Mouse (Mus musculus) heart, adult 2 months (tissue): ENCODE results near the gene Olfr212. TPM values are rescaled to one million over a fixed set of nuclear protein-coding genes. Genes with fewer than 3 reads are reported as not detected.
"Not testable (repeated sequence)": the region's sequence is repeated elsewhere in the genome, so short reads cannot be mapped to it uniquely, and the experiment has no call there.

Source experiments
- DNase-seq, 2 experiments: peaks; one replicate each; pipeline ENCODE4 v3.0.0; 2021
- H3K27ac ChIP-seq: fragments of 200-600 bp; 2 replicates; pipeline ENCODE4 v1.8.1; 2022
- H3K27me3 ChIP-seq: fragments of 200-500 bp; 2 replicates; pipeline ENCODE4 v1.6.1; 2012; ENCODE audit warnings: mild to moderate bottlenecking, low read length, inconsistent platforms, mixed read lengths; ENCODE audit not compliant: control insufficient read depth, insufficient read depth
- H3K36me3 ChIP-seq: fragments of 200-500 bp; 2 replicates; pipeline ENCODE4 v1.6.1; 2012; ENCODE audit warnings: low read length, inconsistent platforms; ENCODE audit not compliant: control insufficient read depth, insufficient read depth
- H3K4me1 ChIP-seq: fragments of 200-500 bp; 2 replicates; pipeline ENCODE4 v1.6.1; 2011; ENCODE audit warnings: low read length; ENCODE audit not compliant: control insufficient read depth, insufficient read depth
- H3K4me3 ChIP-seq: fragments of 200-600 bp; 2 replicates; pipeline ENCODE4 v1.8.1; 2022
- H3K79me2 ChIP-seq: fragments of 200-500 bp; replicated peaks from 2 replicates; pipeline ENCODE4 v1.6.1; 2012; ENCODE audit warnings: mild to moderate bottlenecking, inconsistent platforms, low read length, moderate library complexity, mixed read lengths; ENCODE audit not compliant: control insufficient read depth, insufficient read depth
- H3K9ac ChIP-seq: fragments of 200-500 bp; 2 replicates; pipeline ENCODE4 v1.6.1; 2012; ENCODE audit warnings: low read depth, mild to moderate bottlenecking, control low read depth, inconsistent platforms, low read length, mixed read lengths
- CTCF ChIP-seq: fragments of 200-600 bp; IDR thresholded peaks from 2 replicates; pipeline ENCODE4 v1.8.1; 2022; ENCODE audit warnings: antibody characterized with exemption, mild to moderate bottlenecking, moderate library complexity
- EP300 ChIP-seq: fragments of 200-500 bp; IDR thresholded peaks from 2 replicates; pipeline ENCODE4 v1.6.1; 2011; ENCODE audit warnings: low read depth, low read length, control low read depth; ENCODE audit not compliant: insufficient read depth
- POLR2A ChIP-seq: fragments of 200-500 bp; IDR thresholded peaks from 2 replicates; pipeline ENCODE4 v1.6.1; 2011; ENCODE audit warnings: mild to moderate bottlenecking, low read depth, low read length, control low read depth; ENCODE audit not compliant: insufficient read depth
- WGBS: fragments of 180-500 bp; shearing (Covaris S2); methylation state at CpG from one replicate; pipeline ENCODE4 v1.1.7; 2018; 5-methylcytosine and 5-hydroxymethylcytosine counted together
- intact Hi-C: fragments of 180-260 bp; cut with DNase I; formaldehyde crosslinking; loops from one replicate; pipeline ENCODE4 v1.15.1; 2025
- long read RNA-seq: library from polyadenylated mRNA; stranded (forward); transcript quantifications from one replicate; pipeline ENCODE4 v2.0.0, GENCODE M21; 2021
- polyA plus RNA-seq: library from polyadenylated mRNA; depleted of rRNA; stranded (reverse); fragments of >200 nt; gene quantifications from 2 replicates; pipeline ENCODE4 v1.2.3, GENCODE M21; 2012; rRNA removed
- total RNA-seq, 2 experiments: library from RNA; stranded (reverse); gene quantifications; 2 replicates each; pipeline ENCODE4 v1.2.3; 2021

The Olfr212 gene
- total RNA-seq (not detected), polyA plus RNA-seq (not detected in 2 replicates)
- long read RNA-seq = 0 reads

GRCm38 (mm10) chr6:116506302-116507003, at the start of gene Olfr212:
Olfr212 (plus strand) TSS chr6:116506516.
- H3K79me2 ChIP-seq, H3K27me3 ChIP-seq, H3K4me3 ChIP-seq, intact Hi-C loops, H3K27ac ChIP-seq, DNase-seq, H3K4me1 ChIP-seq, H3K36me3 ChIP-seq, H3K9ac ChIP-seq: not testable (repeated sequence)
- 90% methylated on average over 20 of the region's 20 CpGs for WGBS

DNA sequence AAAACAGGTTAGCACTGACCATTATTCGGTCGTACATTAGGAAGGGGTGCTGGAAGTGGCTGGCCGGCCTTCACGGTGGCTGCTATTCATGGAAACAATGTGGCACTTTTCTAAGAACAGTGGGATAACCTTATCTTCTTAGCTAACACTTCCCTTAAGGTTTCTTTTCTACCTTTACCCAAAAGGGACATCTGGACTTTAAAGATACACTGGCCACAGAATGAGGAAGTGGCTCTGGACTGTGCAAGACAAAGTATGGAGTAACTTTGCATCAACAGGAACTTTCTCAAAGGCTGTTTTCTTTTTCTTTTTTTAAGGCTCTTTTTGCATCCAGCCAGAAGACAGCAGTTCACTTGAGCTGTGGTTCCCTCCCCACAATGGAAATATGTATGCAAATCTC, 47.6 kb upstream of the Olfr212 start:
- TF ChIP-seq CTCF (no peak), EP300 (no peak), POLR2A (no peak)
- intact Hi-C loops = no loop called here
- no peak for DNase-seq
- no peaks in the 10 kb centered on the region; the same call in 1 of the 2 replicates for H3K79me2 ChIP-seq
- H3K4me1 ChIP-seq = peaks cover 2% of the 10 kb centered on the region
- H3K27ac ChIP-seq = no peak overlapping the region
- no peak overlapping the region for H3K9ac ChIP-seq
- 47% methylated on average over 4 of the region's 4 CpGs for WGBS
- no peak overlapping the region for H3K4me3 ChIP-seq
- H3K36me3 ChIP-seq = no peaks in the 10 kb centered on the region
- H3K27me3 ChIP-seq = peaks cover 2% of the 10 kb centered on the region; the same call in 1 of the 2 replicates

- peaks cover 2% of the 10 kb centered on the region for H3K4me1 ChIP-seq
- no peak for TF ChIP-seq POLR2A
- TF ChIP-seq EP300 = no peak
- no peak for TF ChIP-seq CTCF
- WGBS = 60% methylated on average over 2 of the region's 2 CpGs
- no peak overlapping the region for H3K27ac ChIP-seq
- H3K79me2 ChIP-seq = no peaks in the 10 kb centered on the region; the same call in 1 of the 2 replicates
- no peak for DNase-seq
- intact Hi-C loops = no loop called here
- H3K27me3 ChIP-seq = peaks cover 2% of the 10 kb centered on the region; the same call in 1 of the 2 replicates
- no peak overlapping the region for H3K4me3 ChIP-seq
- no peak overlapping the region for H3K9ac ChIP-seq
- no peaks in the 10 kb centered on the region for H3K36me3 ChIP-seq
Observed at GRCm38 (mm10) chr6:116459232-116459631, 47.1 kb upstream of the Olfr212 start.

- H3K9ac ChIP-seq = peak within 1 kb of the TSS; percentile 72
- TF ChIP-seq EP300 = no peak
- TF ChIP-seq POLR2A = peak; percentile 42; the same call in 1 of the 2 replicates
- TF ChIP-seq CTCF = peak; percentile 34
- peak; percentile 67 to 73 for DNase-seq
- intact Hi-C loops = no loop called here
- no peaks in the 10 kb centered on the region for H3K36me3 ChIP-seq
- peaks cover 2% of the 10 kb centered on the region; the same call in 1 of the 2 replicates for H3K27me3 ChIP-seq
- peak within 1 kb of the TSS; percentile 26; the same call in 1 of the 2 replicates for H3K4me3 ChIP-seq
- H3K79me2 ChIP-seq = no peaks in the 10 kb centered on the region; the same call in 1 of the 2 replicates
- peaks cover 2% of the 10 kb centered on the region for H3K4me1 ChIP-seq
- peak within 1 kb of the TSS; percentile 5; the same call in 1 of the 2 replicates for H3K27ac ChIP-seq
- 4% methylated on average over 43 of the region's 43 CpGs for WGBS
Observed at GRCm38 (mm10) chr6:116460544-116461283, 45.6 kb upstream of the Olfr212 start, which contains the start of gene Alox5. Alox5 (minus strand) TSS chr6:116461178.

DNA sequence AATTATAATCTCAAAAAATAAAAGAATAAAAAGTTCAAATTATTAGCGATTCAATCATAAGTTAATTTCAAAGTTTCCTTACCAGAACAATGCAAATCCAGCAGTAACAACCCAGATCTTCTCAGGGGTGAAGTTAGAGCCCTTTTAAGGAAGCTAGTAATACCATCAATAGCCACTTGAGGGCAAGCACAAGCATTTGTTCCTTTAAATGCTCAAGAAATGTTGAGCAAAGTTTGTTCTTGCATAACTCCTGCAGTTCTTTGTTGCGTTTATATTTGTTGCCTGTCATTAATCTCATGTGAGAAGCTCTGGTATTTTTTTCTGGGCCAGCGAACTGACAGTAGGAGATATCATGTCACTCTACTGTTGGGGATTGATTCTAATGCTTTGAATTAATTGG, 38.2 kb upstream of the Olfr212 start:
- Histone ChIP-seq H3K4me1 (no peaks in the 10 kb centered on the region), H3K27ac (no peak overlapping the region), H3K4me3 (no peak overlapping the region), H3K36me3 (no peaks in the 10 kb centered on the region), H3K79me2 (no peaks in the 10 kb centered on the region), H3K27me3 (no peaks in the 10 kb centered on the region), H3K9ac (no peak overlapping the region)
- 24% methylated on average over 3 of the region's 3 CpGs for WGBS
- intact Hi-C loops = no loop called here
- TF ChIP-seq CTCF = peak; percentile 69
- no peak for TF ChIP-seq POLR2A
- no peak for DNase-seq

DNA sequence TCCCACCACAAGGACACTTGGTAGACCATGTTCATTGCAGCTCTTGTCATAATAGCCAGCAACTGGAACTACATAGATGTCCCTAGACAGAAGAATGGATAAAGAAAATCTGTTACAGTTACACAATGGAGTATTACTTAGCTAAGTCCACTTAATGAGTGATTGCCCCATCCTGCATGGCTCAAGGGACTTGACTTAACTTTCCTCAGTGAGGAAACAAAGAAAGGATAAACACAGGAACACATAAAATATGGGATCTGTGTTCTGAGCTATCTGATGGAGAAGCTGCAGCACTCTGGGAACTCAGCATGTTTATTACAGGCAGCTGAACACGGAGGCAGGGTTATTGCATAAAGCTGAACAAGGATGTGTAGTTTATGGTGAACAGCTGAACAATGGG, 21.2 kb upstream of the Olfr212 start:
- no peak overlapping the region for H3K27ac ChIP-seq
- H3K9ac ChIP-seq = no peak overlapping the region
- WGBS = 74% methylated on average over 1 of the region's 1 CpGs
- intact Hi-C loops = no loop called here
- no peak overlapping the region for H3K4me3 ChIP-seq
- TF ChIP-seq CTCF = no peak
- TF ChIP-seq EP300 = no peak
- TF ChIP-seq POLR2A = no peak
- no peaks in the 10 kb centered on the region for H3K27me3 ChIP-seq
- H3K36me3 ChIP-seq = no peaks in the 10 kb centered on the region
- H3K79me2 ChIP-seq = no peaks in the 10 kb centered on the region
- no peak for DNase-seq
- H3K4me1 ChIP-seq = no peaks in the 10 kb centered on the region
